In the genomic region with DNA sequence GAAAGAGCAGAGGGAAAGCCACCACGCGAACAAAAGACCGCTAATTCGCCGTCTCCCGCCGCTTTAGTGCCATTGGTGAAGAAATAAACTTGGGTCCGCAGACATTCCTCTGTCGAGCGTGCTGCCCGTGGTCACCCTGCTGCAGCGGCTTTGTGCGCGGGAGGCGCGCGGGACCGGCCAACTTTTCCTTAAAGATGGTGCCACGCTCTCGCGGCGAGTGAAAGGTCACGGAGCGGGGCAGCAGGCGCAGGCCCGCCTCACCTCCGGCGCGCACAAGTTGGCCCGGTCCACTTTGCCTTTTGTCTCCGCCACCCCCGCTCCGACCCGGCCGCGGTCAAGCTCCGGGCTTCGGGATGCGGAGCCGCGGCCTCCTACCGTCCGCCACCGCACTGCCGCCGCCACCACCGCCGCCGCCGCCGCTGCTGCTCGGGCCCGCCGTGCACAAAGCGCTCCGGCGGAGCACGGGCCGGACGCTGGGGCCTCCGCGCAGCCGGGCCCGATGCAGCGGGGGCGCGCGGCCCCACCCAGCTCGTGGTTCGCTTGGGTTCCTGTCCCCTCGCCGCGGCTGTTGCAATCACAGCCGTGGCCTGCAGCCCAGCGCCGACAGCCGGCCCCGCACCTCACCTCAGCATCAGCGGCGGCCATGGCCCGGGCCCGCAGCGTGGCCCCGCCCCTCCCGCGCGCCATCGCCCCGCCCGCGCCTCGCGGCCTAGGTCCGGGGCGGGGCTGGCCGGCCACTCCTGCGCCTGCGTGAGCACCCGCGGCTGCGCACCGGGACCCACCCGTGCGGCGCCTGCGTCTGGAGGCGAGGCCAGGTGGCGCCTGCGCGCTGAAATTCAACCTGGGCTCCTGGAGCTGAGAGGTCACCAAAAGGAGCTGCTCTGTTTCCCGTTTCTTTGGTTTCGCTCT, we compare ENCODE assay signal across 8 mouse cellular contexts. TPM values are rescaled to one million over a fixed set of nuclear protein-coding genes. Genes with fewer than 3 reads are reported as not detected.
DNase-seq lines count a peak whose midpoint lies in the region; ATAC-seq lines count a peak whose summit lies in the region.

A gene (minus strand): TSS at position 685 of the 909 bp plus-strand sequence.

- peak within 1 kb of the TSS; percentile 99 for H3K9ac ChIP-seq in hindbrain, embryonic 12.5 days

- ATAC-seq in hindbrain, embryonic 12.5 days (ENCODE audit: low FRiP score) = peak; percentile 98

- peak within 1 kb of the TSS; percentile 98 for H3K4me3 ChIP-seq in hindbrain, embryonic 12.5 days

- peak within 1 kb of the TSS; percentile 98 for H3K27ac ChIP-seq in hindbrain, embryonic 12.5 days

- no peaks in the 10 kb centered on the region for H3K27me3 ChIP-seq in hindbrain, embryonic 12.5 days

- DNase-seq in Muller cell, postnatal 12 days (ENCODE audit: inconsistent ontology term) = peak; percentile 95
- peak; percentile 96 for DNase-seq in cerebellum, adult 9-11 months
- peak; percentile 90 to 93 for DNase-seq in frontal cortex, postnatal 10 days (ENCODE audit: low spot score in 2 of 2)
- DNase-seq in layer of hippocampus, postnatal 14 days (ENCODE audit: low spot score in 2 of 2) = peak; percentile 91 to 95
- peak; percentile 95 for DNase-seq in lung, postnatal 14 days
- DNase-seq in retina, adult 2 months (ENCODE audit: low read depth, low spot score) = peak; percentile 87
- peak; percentile 94 to 95 for DNase-seq in thymus, postnatal 36 days

- H3K4me1 ChIP-seq in hindbrain, embryonic 12.5 days = peaks cover 13% of the 10 kb centered on the region

- H3K4me2 ChIP-seq in hindbrain, embryonic 12.5 days (replicated peaks) = peak within 1 kb of the TSS; percentile 81

- H3K9me3 ChIP-seq in hindbrain, embryonic 12.5 days (replicated peaks) = no peaks in the 10 kb centered on the region

- under 1% methylated on average over 96 of the region's 112 CpGs for WGBS in hindbrain, embryonic 12.5 days

- no peaks in the 10 kb centered on the region for H3K36me3 ChIP-seq in hindbrain, embryonic 12.5 days

RNA-seq across cellular contexts. Expression of the gene that starts here (rescaled TPM):
- polyA plus RNA-seq in hindbrain, embryonic 12.5 days (2016; fragmentation: Nextera tagmentation; extraction: Ambion mirVana) = 126 and 134 TPM in 2 replicates
- 10 to 100 TPM; 74.8 to 75.6 TPM for total RNA-seq in layer of hippocampus, postnatal 14 days (2021)

Comparison
In these comparisons a context has a peak if more than half of its experiments do, and no peak if none do; other contexts are left out.
1. Peak in every context shown above with its lines: DNase-seq, ATAC-seq, H3K4me3 ChIP-seq and H3K27ac ChIP-seq.